Mouse (Mus musculus): ENCODE measurements at regions not wholly inside any gene's neighbourhood (a gene's known extent, or its start where the extent isn't known, plus 50 kb on each side); places are given as distances from the start of the nearest gene placed in this dataset.

DNA sequence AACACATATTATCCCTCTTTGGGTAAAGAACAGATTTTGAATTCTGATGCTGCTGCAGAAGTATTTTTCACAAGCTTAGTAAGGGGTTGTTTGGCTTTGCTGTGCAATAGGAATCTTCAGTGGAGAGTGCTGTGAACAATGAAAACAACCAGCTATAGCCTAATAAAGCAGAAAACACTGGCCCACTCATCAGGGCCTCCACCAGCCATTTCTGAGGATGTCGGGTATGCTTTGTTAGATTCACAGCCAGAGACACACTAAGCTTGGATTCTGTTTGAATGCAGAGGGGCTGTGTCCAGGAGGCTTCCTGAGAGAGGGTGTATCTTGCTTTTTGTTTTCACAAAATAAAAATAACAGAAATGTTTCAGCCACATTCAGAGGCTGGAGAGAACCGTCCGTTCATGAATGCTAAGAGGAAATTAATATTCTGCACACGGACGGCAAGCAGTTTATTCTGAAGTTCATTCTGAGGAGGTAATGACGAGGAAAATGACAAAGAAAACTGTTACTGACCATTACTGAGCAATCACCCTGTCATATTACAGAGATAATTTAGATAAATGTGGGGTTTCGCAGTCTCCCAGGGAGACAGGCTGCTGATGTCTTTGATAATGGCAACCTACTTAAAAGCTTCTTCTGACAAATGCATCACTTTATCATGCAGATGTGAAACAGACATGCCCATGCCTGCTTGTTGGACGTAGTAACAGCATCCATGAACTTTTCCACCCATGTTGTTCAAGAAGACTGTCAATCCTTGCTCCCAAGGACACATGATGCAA is 198.1 kb upstream of the Myo3a start:
- Histone ChIP-seq H3K4me3 (ENCODE audit: control insufficient read depth in 1 of 2, insufficient read depth in 1 of 2, low read depth in 2 of 2, low read length in 2 of 2) (no peak overlapping the region), H3K79me2 (ENCODE audit: control insufficient read depth, insufficient read depth, low read length, poor library complexity) (no peaks in the 10 kb centered on the region), H3K9ac (ENCODE audit: control insufficient read depth, low read depth, low read length, poor library complexity, severe bottlenecking) (no peak overlapping the region), H3K27me3 (ENCODE audit: control insufficient read depth in 1 of 2, insufficient read depth in 2 of 2, low read length in 2 of 2) (peaks cover 0 to 2% of the 10 kb centered on the region in 2 experiments; a peak in 2 of 4 replicates), H3K36me3 (ENCODE audit: control insufficient read depth in 1 of 2, insufficient read depth in 2 of 2, low read length in 2 of 2) (no peaks in the 10 kb centered on the region), H3K27ac (ENCODE audit: control insufficient read depth, low read depth, low read length) (no peak overlapping the region), H3K9me3 (replicated peaks; ENCODE audit: insufficient read depth, low read length) (no peaks in the 10 kb centered on the region), H3K4me1 (ENCODE audit: control insufficient read depth in 1 of 2, insufficient read depth in 2 of 2, low read length in 2 of 2) (no peaks in the 10 kb centered on the region)
- TF ChIP-seq EP300 (IDR thresholded peaks at IDR 0.05; ENCODE audit: low read depth in 1 of 2, low read length in 2 of 2) (no peak), KAT2A (conservative IDR thresholded peaks at IDR 0.05; ENCODE audit: low read depth, low read length) (no peak), ELF1 (IDR thresholded peaks at IDR 0.05; ENCODE audit: low read depth, low read length) (no peak), MAX (IDR thresholded peaks at IDR 0.05; ENCODE audit: low read length) (no peak), POLR2A (IDR thresholded peaks at IDR 0.05; ENCODE audit: control insufficient read depth in 1 of 2, insufficient read depth in 1 of 2, low read depth in 1 of 2, low read length in 2 of 2, poor library complexity in 1 of 2) (no peak), USF1 (IDR thresholded peaks at IDR 0.05; ENCODE audit: low read depth, low read length) (no peak), NRF1 (IDR thresholded peaks at IDR 0.05; ENCODE audit: insufficient read depth, low read depth, low read length, poor library complexity, severe bottlenecking) (no peak), MEF2A (IDR thresholded peaks at IDR 0.05; ENCODE audit: extremely low read depth, insufficient replicate concordance, low read depth, low read length, poor library complexity, severe bottlenecking) (no peak)
- no peak for DNase-seq (ENCODE audit: low read depth, low spot score)

DNA sequence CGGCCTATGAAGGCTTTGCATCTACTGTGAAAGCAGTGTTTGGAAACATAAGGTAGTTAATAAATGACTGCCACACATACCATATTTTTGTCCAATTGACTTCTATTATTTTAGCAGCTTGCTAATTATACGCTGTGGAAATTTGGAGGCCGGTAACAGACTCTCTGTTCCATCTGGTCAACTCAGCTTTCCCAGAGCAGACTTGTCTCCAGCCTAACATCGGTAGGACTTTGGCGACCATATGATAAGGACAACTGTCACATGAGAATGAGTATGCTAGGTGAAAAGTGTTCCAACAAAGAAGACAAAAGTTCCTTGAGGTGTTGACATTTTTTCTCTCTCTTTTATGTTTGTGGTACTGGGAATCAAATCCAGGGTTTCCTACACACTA is 197.5 kb upstream of the Myo3a start:
- no peak overlapping the region for H3K27ac ChIP-seq (ENCODE audit: control insufficient read depth, low read depth, low read length)
- no peak for DNase-seq (ENCODE audit: low read depth, low spot score)
- no peak overlapping the region for H3K9ac ChIP-seq (ENCODE audit: control insufficient read depth, low read depth, low read length, poor library complexity, severe bottlenecking)
- H3K9me3 ChIP-seq (replicated peaks; ENCODE audit: insufficient read depth, low read length): no peaks in the 10 kb centered on the region
- no peaks in the 10 kb centered on the region for H3K4me1 ChIP-seq (ENCODE audit: control insufficient read depth in 1 of 2, insufficient read depth in 2 of 2, low read length in 2 of 2)
- no peak overlapping the region for H3K4me3 ChIP-seq (ENCODE audit: control insufficient read depth in 1 of 2, insufficient read depth in 1 of 2, low read depth in 2 of 2, low read length in 2 of 2)
- H3K27me3 ChIP-seq (ENCODE audit: control insufficient read depth in 1 of 2, insufficient read depth in 2 of 2, low read length in 2 of 2): peaks cover 0 to 2% of the 10 kb centered on the region in 2 experiments; a peak in 2 of 4 replicates
- TF ChIP-seq MAX (IDR thresholded peaks at IDR 0.05; ENCODE audit: low read length): no peak
- TF ChIP-seq RAD21 (IDR thresholded peaks at IDR 0.05; ENCODE audit: low read depth, low read length): no peak
- no peak for TF ChIP-seq MAZ (IDR thresholded peaks at IDR 0.05; ENCODE audit: low read depth, low read length)
- no peak for TF ChIP-seq GATA1 (IDR thresholded peaks at IDR 0.05; ENCODE audit: low read depth, low read length)
- TF ChIP-seq E2F4 (IDR thresholded peaks at IDR 0.05; ENCODE audit: borderline replicate concordance, low read depth, low read length): no peak
- TF ChIP-seq POLR2AphosphoS2 (IDR thresholded peaks at IDR 0.05; ENCODE audit: low read length): no peak
- TF ChIP-seq MYB (IDR thresholded peaks at IDR 0.05; ENCODE audit: low read depth, low read length): no peak
- TF ChIP-seq POLR2A (IDR thresholded peaks at IDR 0.05; ENCODE audit: control insufficient read depth in 1 of 2, insufficient read depth in 1 of 2, low read depth in 1 of 2, low read length in 2 of 2, poor library complexity in 1 of 2): no peak
- TF ChIP-seq ETS1 (IDR thresholded peaks at IDR 0.05; ENCODE audit: low read depth, low read length): no peak
- no peak for TF ChIP-seq SMC3 (IDR thresholded peaks at IDR 0.05; ENCODE audit: low read depth, low read length)
- TF ChIP-seq MAFK (IDR thresholded peaks at IDR 0.05; ENCODE audit: borderline replicate concordance, low read depth, low read length): no peak
- no peak for TF ChIP-seq UBTF (IDR thresholded peaks at IDR 0.05; ENCODE audit: borderline replicate concordance, insufficient read depth, low read depth, low read length)
- no peaks in the 10 kb centered on the region for H3K79me2 ChIP-seq (ENCODE audit: control insufficient read depth, insufficient read depth, low read length, poor library complexity)
- no peaks in the 10 kb centered on the region for H3K36me3 ChIP-seq (ENCODE audit: control insufficient read depth in 1 of 2, insufficient read depth in 2 of 2, low read length in 2 of 2)

All from MEL (cell line).